Mouse (Mus musculus): ENCODE data around the gene Neurod1. TPM values are rescaled to one million over a fixed set of nuclear protein-coding genes. Genes with fewer than 3 reads are reported as not detected.

Gene Neurod1
- polyA plus RNA-seq (2017; shearing (Covaris generic)): not detected

- no peak for ATAC-seq
Measured at GRCm38 (mm10) chr2:79456575-79457349, at the start of gene Neurod1, which contains the start of gene Cerkl. Neurod1 (minus strand) TSS chr2:79456751. Cerkl (minus strand) TSS chr2:79456785.

GRCm38 (mm10) chr2:79498990-79499755, 42.6 kb upstream of the Neurod1 start:
- peak; percentile 86 for ATAC-seq

- ATAC-seq: no peak
Measured at GRCm38 (mm10) chr2:79485127-79485526, 28.6 kb upstream of the Neurod1 start.

GRCm38 (mm10) chr2:79482511-79482910, 26.0 kb upstream of the Neurod1 start:
- no peak for ATAC-seq

GRCm38 (mm10) chr2:79462411-79462810, 5.9 kb upstream of the Neurod1 start:
- no peak for ATAC-seq

- no peak for ATAC-seq
Measured at GRCm38 (mm10) chr2:79461861-79462260, 5.3 kb upstream of the Neurod1 start.

- ATAC-seq: no peak
Measured at GRCm38 (mm10) chr2:79460586-79460985, 4.0 kb upstream of the Neurod1 start.

GRCm38 (mm10) chr2:79460107-79460506, 3.6 kb upstream of the Neurod1 start:
- ATAC-seq: no peak

- no peak for ATAC-seq
Measured at GRCm38 (mm10) chr2:79459061-79460045, 2.8 kb upstream of the Neurod1 start.

GRCm38 (mm10) chr2:79457932-79458331, 1.4 kb upstream of the Neurod1 start:
- no peak for ATAC-seq

- ATAC-seq: no peak
Measured at GRCm38 (mm10) chr2:79457434-79457833, 883 bp upstream of the Neurod1 start.

- no peak for ATAC-seq
Measured at GRCm38 (mm10) chr2:79455646-79456045, 905 bp downstream of the Neurod1 start.

- no peak for ATAC-seq
Measured at GRCm38 (mm10) chr2:79454786-79455446, 1.6 kb downstream of the Neurod1 start.

- ATAC-seq: no peak
Measured at GRCm38 (mm10) chr2:79453901-79454781, 2.4 kb downstream of the Neurod1 start.

- no peak for ATAC-seq
Measured at GRCm38 (mm10) chr2:79451438-79451837, 5.1 kb downstream of the Neurod1 start.

- ATAC-seq: no peak
Measured at GRCm38 (mm10) chr2:79450684-79451394, 5.7 kb downstream of the Neurod1 start.

- ATAC-seq: no peak
Measured at GRCm38 (mm10) chr2:79449371-79449770, 7.2 kb downstream of the Neurod1 start.

- ATAC-seq: no peak
Measured at GRCm38 (mm10) chr2:79447198-79447597, 9.4 kb downstream of the Neurod1 start.

GRCm38 (mm10) chr2:79443861-79444620, 12.5 kb downstream of the Neurod1 start:
- ATAC-seq: no peak

Measured in inflammation-experienced regulatory T-cells, adult 6 months (primary cell).